Mouse (Mus musculus): ENCODE data around the gene Gm3043. TPM values are rescaled to one million over a fixed set of nuclear protein-coding genes. Genes with fewer than 3 reads are reported as not detected.

Gm3043 gene
- not detected for polyA plus RNA-seq (2017; shearing (Covaris generic))

DNA sequence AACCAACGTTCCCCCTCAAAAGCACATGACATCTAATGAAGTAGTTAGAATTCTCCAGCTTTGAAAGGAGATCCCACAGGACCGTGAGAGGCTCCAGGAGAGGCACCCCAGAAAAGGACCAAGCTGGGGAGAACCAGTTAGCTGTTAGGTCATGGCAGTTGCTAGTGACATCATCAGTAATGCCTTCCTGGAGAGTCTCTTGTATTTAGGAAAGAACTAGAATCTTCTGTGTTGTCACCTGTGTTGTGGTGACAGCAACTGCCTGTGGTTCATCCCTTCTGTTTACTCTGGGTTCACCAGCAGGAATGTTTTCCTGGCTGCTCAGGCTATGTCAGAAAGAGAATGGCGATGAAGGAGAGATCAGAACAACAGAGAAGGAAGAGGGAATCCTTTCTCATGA, at the start of gene Gm3043:
Gene Gm3043, plus strand, starts transcription at position 301 of the 400 bp plus-strand sequence.

DNA sequence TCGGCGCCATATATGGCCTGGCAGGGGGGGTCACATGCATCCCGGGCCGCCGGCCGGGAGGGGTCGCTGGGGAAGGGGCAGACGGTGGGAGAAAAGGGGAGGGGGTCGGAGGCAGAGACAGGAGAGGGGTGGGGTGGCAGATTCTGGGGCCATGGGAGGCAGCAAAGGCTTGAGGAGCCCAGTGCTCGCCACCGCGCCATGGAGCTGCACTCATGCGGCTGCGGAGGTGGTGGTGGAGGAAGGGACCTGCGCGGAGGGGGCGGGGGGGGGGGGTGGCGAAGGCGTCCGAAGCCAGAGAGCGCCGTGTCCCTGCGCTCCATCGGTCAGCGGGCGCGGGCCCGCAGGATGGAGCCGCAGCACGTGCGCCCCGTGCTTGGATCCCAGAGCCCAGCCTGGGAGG, 36.9 kb upstream of the Gm3043 start, which contains the start of gene Gm3020:
Gene Gm3020, plus strand, starts transcription at position 301 of the 400 bp plus-strand sequence.

Other genes with a start within 250 kb of the Gm3043 start
- gene Gm10408, start 239.4 kb upstream of the Gm3043 start, polyA plus RNA-seq (2017; shearing (Covaris generic)), result not detected
- not detected for gene Gm3012, start 54.3 kb upstream of the Gm3043 start, polyA plus RNA-seq (2017; shearing (Covaris generic))
- gene Gm3020, start 36.8 kb upstream of the Gm3043 start, polyA plus RNA-seq (2017; shearing (Covaris generic)), result not detected
- not detected for gene Gm3002, start 121.3 kb downstream of the Gm3043 start, polyA plus RNA-seq (2017; shearing (Covaris generic))
- not detected for gene Gm3033, start 157.5 kb downstream of the Gm3043 start, polyA plus RNA-seq (2017; shearing (Covaris generic))
- not detected for gene Gm2916, start 195.4 kb downstream of the Gm3043 start, polyA plus RNA-seq (2017; shearing (Covaris generic))
- not detected for gene Gm3029, start 243.0 kb downstream of the Gm3043 start, polyA plus RNA-seq (2017; shearing (Covaris generic))

Data from effector memory CD4-positive, alpha-beta T cell, adult 7 months (primary cell).